17 mouse cellular contexts compared by ENCODE assay signal in genomic region chr17:43557104-43557503, GRCm38 (mm10). TPM values are rescaled to one million over a fixed set of nuclear protein-coding genes. Genes with fewer than 3 reads are reported as not detected.
DNase-seq lines count a peak whose midpoint lies in the region; ATAC-seq and TF ChIP-seq lines count a peak whose summit lies in the region.
"Had no signal": no experiment of that assay in that cellular context is flagged by ENCODE, and none has a peak within 500 bp of the region (broad histone marks: within the 10 kb centered on the region; RNA-seq: fewer than 3 reads in every experiment).

No protein-coding gene starts in this region.

- no peak overlapping the region for H3K9ac ChIP-seq in hindbrain, postnatal 0 days (replicated peaks; ENCODE audit: low read length)
- H3K9ac ChIP-seq in hindbrain, embryonic 12.5 days, result no peak overlapping the region
- H3K9ac ChIP-seq in liver, postnatal 0 days (replicated peaks), result no peak overlapping the region
- H3K9ac ChIP-seq in liver, embryonic 11.5 days (ENCODE audit: low read depth, low read length), result no peak overlapping the region
- H3K9ac ChIP-seq: embryonic facial prominence, embryonic 15.5 days; liver, embryonic 15.5 days had no signal

- TF ChIP-seq CTCF in hindbrain, postnatal 0 days (IDR thresholded peaks at IDR 0.05; ENCODE audit: low read depth), result no peak
- TF ChIP-seq CTCF in liver, postnatal 0 days (IDR thresholded peaks at IDR 0.05; ENCODE audit: low read depth), result no peak
- no peak for TF ChIP-seq CTCF in bone marrow macrophage, adult 2 months (IDR thresholded peaks at IDR 0.05; ENCODE audit: low read depth, low read length)

- no peak for DNase-seq in hindbrain, postnatal 0 days (ENCODE audit: low spot score)
- DNase-seq in liver, postnatal 0 days, result no peak
- DNase-seq in liver, embryonic 11.5 days (ENCODE audit: low spot score), result no peak
- DNase-seq in right cerebral cortex, adult 18-20 months, result no peak

- no peaks in the 10 kb centered on the region for H3K36me3 ChIP-seq in hindbrain, postnatal 0 days (ENCODE audit: insufficient read depth, low read length)
- H3K36me3 ChIP-seq in hindbrain, embryonic 12.5 days, result no peaks in the 10 kb centered on the region
- H3K36me3 ChIP-seq in liver, postnatal 0 days (replicated peaks; ENCODE audit: insufficient read depth, low read length), result no peaks in the 10 kb centered on the region
- no peaks in the 10 kb centered on the region for H3K36me3 ChIP-seq in liver, embryonic 11.5 days (ENCODE audit: control insufficient read depth, insufficient read depth, low read length)
- H3K36me3 ChIP-seq: embryonic facial prominence, embryonic 15.5 days; limb, embryonic 10.5 days; liver, embryonic 15.5 days had no signal

- 48% methylated on average over 4 of the region's 4 CpGs for WGBS in hindbrain, postnatal 0 days
- 70% methylated on average over 4 of the region's 4 CpGs for WGBS in hindbrain, embryonic 12.5 days
- 62% methylated on average over 4 of the region's 4 CpGs for WGBS in liver, postnatal 0 days (ENCODE audit: insufficient replicate concordance)
- 84% methylated on average over 4 of the region's 4 CpGs for WGBS in liver, embryonic 11.5 days

- H3K4me2 ChIP-seq in hindbrain, postnatal 0 days (ENCODE audit: low read depth, low read length), result no peak overlapping the region
- H3K4me2 ChIP-seq in hindbrain, embryonic 12.5 days (replicated peaks), result no peak overlapping the region
- H3K4me2 ChIP-seq in liver, postnatal 0 days (ENCODE audit: low read depth, low read length), result no peak overlapping the region
- no peak overlapping the region for H3K4me2 ChIP-seq in liver, embryonic 11.5 days
- H3K4me2 ChIP-seq: embryonic facial prominence, embryonic 15.5 days; liver, embryonic 15.5 days had no signal

- ATAC-seq in hindbrain, postnatal 0 days, result no peak
- ATAC-seq in hindbrain, embryonic 12.5 days (ENCODE audit: low FRiP score), result no peak
- peak; percentile 20; the same call in 1 of the 2 replicates for ATAC-seq in liver, postnatal 0 days
- no peak for ATAC-seq in liver, embryonic 11.5 days (replicated peaks; ENCODE audit: low FRiP score)
- ATAC-seq in megakaryocyte progenitor cell, adult 5-6 weeks (replicated peaks; ENCODE audit: poor library complexity), result peak; percentile 45

- no peaks in the 10 kb centered on the region for H3K9me3 ChIP-seq in hindbrain, postnatal 0 days (ENCODE audit: low read length)
- no peaks in the 10 kb centered on the region for H3K9me3 ChIP-seq in hindbrain, embryonic 12.5 days (replicated peaks)
- no peaks in the 10 kb centered on the region for H3K9me3 ChIP-seq in liver, postnatal 0 days (ENCODE audit: low read length)
- H3K9me3 ChIP-seq in liver, embryonic 11.5 days (ENCODE audit: control insufficient read depth, low read length), result no peaks in the 10 kb centered on the region
- H3K9me3 ChIP-seq: embryonic facial prominence, embryonic 15.5 days; limb, embryonic 10.5 days; liver, embryonic 15.5 days had no signal

- TF ChIP-seq POLR2A in bone marrow macrophage, adult 2 months (IDR thresholded peaks at IDR 0.05; ENCODE audit: borderline replicate concordance, low read depth, low read length), result no peak

- H3K4me3 ChIP-seq in hindbrain, postnatal 0 days (ENCODE audit: low read length), result no peak overlapping the region
- H3K4me3 ChIP-seq in hindbrain, embryonic 12.5 days, result no peak overlapping the region
- no peak overlapping the region for H3K4me3 ChIP-seq in liver, postnatal 0 days (ENCODE audit: low read depth, low read length)
- H3K4me3 ChIP-seq in liver, embryonic 11.5 days (ENCODE audit: low read depth, low read length), result no peak overlapping the region
- H3K4me3 ChIP-seq in bone marrow macrophage, adult 2 months (ENCODE audit: insufficient read depth, low read length), result no peak overlapping the region
- H3K4me3 ChIP-seq: embryonic facial prominence, embryonic 15.5 days; layer of hippocampus, adult 2 months; limb, embryonic 10.5 days; liver, embryonic 15.5 days had no signal

- H3K27me3 ChIP-seq in hindbrain, postnatal 0 days (ENCODE audit: insufficient read depth, low read length), result no peaks in the 10 kb centered on the region
- no peaks in the 10 kb centered on the region for H3K27me3 ChIP-seq in hindbrain, embryonic 12.5 days
- H3K27me3 ChIP-seq in liver, postnatal 0 days (ENCODE audit: insufficient read depth, low read length), result no peaks in the 10 kb centered on the region
- H3K27me3 ChIP-seq in liver, embryonic 11.5 days (replicated peaks; ENCODE audit: control insufficient read depth, insufficient read depth, low read length), result no peaks in the 10 kb centered on the region
- H3K27me3 ChIP-seq: embryonic facial prominence, embryonic 15.5 days; liver, embryonic 15.5 days had no signal

- H3K4me1 ChIP-seq in hindbrain, postnatal 0 days (ENCODE audit: insufficient read depth, low read length), result no peaks in the 10 kb centered on the region
- peaks cover 3% of the 10 kb centered on the region; the same call in 1 of the 2 replicates for H3K4me1 ChIP-seq in hindbrain, embryonic 12.5 days
- H3K4me1 ChIP-seq in liver, postnatal 0 days (ENCODE audit: insufficient read depth), result peaks cover 6% of the 10 kb centered on the region; the same call in 1 of the 2 replicates
- peaks cover 7% of the 10 kb centered on the region; the same call in 1 of the 2 replicates for H3K4me1 ChIP-seq in liver, embryonic 11.5 days (replicated peaks; ENCODE audit: control insufficient read depth, insufficient read depth, low read length)
- H3K4me1 ChIP-seq in bone marrow macrophage, adult 2 months (ENCODE audit: control insufficient read depth, insufficient read depth, low read length), result peaks cover 34% of the 10 kb centered on the region
- H3K4me1 ChIP-seq: embryonic facial prominence, embryonic 15.5 days; limb, embryonic 10.5 days had no signal

- TF ChIP-seq EP300 in liver, postnatal 0 days (IDR thresholded peaks at IDR 0.05; ENCODE audit: low read depth), result no peak

- H3K27ac ChIP-seq in hindbrain, postnatal 0 days, result peak overlapping the region; percentile 11; the same call in 1 of the 2 replicates
- no peak overlapping the region for H3K27ac ChIP-seq in hindbrain, embryonic 12.5 days
- peak overlapping the region; percentile 84 for H3K27ac ChIP-seq in liver, postnatal 0 days (ENCODE audit: low read depth)
- H3K27ac ChIP-seq in liver, embryonic 11.5 days (ENCODE audit: low read depth, low read length), result no peak overlapping the region
- H3K27ac ChIP-seq in bone marrow macrophage, adult 2 months (ENCODE audit: insufficient read depth, low read depth, low read length), result peak overlapping the region; percentile 87
- H3K27ac ChIP-seq: embryonic facial prominence, embryonic 15.5 days; limb, embryonic 10.5 days; liver, embryonic 15.5 days had no signal

RNA-seq across cellular contexts. Expression of gene Pla2g7, which starts 10.8 kb away (rescaled TPM):
- total RNA-seq in hindbrain, postnatal 0 days (2014; rRNA removed), result 114 and 115 TPM in 2 replicates
- 313 and 342 TPM in 2 replicates for polyA plus RNA-seq in hindbrain, postnatal 0 days (2015; fragmentation: Nextera tagmentation; extraction: Ambion mirVana)
- 19.5 and 21.0 TPM in 2 replicates for polyA plus RNA-seq in hindbrain, embryonic 12.5 days (2016; fragmentation: Nextera tagmentation; extraction: Ambion mirVana)
- polyA plus RNA-seq in liver, postnatal 0 days (2015; fragmentation: Nextera tagmentation; extraction: Ambion mirVana), result 57.0 and 61.4 TPM in 2 replicates
- polyA plus RNA-seq in liver, embryonic 11.5 days (2014; fragmentation: Nextera tagmentation; extraction: Ambion mirVana), result 3.1 and 3.7 TPM in 2 replicates
- 945 and 975 TPM in 2 replicates for polyA plus RNA-seq in bone marrow macrophage, adult 2 months (2012; ENCODE audit: insufficient read depth, insufficient read length, missing spikeins)
- 1.3 and 2.0 TPM in 2 replicates for total RNA-seq in megakaryocyte progenitor cell, adult 5-6 weeks (2015)
- total RNA-seq in megakaryocyte progenitor cell, adult 5-6 weeks (2017), result 0.88 and 3.2 TPM in 2 replicates

RNA-seq across cellular contexts. Expression of gene Ankrd66, which starts 13.7 kb away (rescaled TPM):
- 0.10 TPM in 1 of 2 replicates, not detected in the other for total RNA-seq in hindbrain, postnatal 0 days (2014; rRNA removed)
- polyA plus RNA-seq in hindbrain, postnatal 0 days (2015; fragmentation: Nextera tagmentation; extraction: Ambion mirVana), result 1.2 and 1.9 TPM in 2 replicates
- polyA plus RNA-seq in hindbrain, embryonic 12.5 days (2016; fragmentation: Nextera tagmentation; extraction: Ambion mirVana), result 0.85 and 1.3 TPM in 2 replicates
- polyA plus RNA-seq in liver, postnatal 0 days (2015; fragmentation: Nextera tagmentation; extraction: Ambion mirVana), result 0.11 and 0.23 TPM in 2 replicates
- polyA plus RNA-seq in liver, embryonic 11.5 days (2014; fragmentation: Nextera tagmentation; extraction: Ambion mirVana), result 0.14 TPM in 1 of 2 replicates, not detected in the other
- 9.4 and 9.9 TPM in 2 replicates for polyA plus RNA-seq in bone marrow macrophage, adult 2 months (2012; ENCODE audit: insufficient read depth, insufficient read length, missing spikeins)
- total RNA-seq in megakaryocyte progenitor cell, adult 5-6 weeks (2015), result not detected in 2 replicates
- not detected in 2 replicates for total RNA-seq in megakaryocyte progenitor cell, adult 5-6 weeks (2017)
- total RNA-seq: adrenal gland, postnatal 4 days; ES-E14; heart, adult 8-10 months had no signal
- polyA plus RNA-seq: forebrain, embryonic 11.5 days; heart, postnatal 0 days; liver, embryonic 15.5 days had no signal

RNA-seq across cellular contexts. Expression of gene Mep1a, which starts 54.5 kb away (rescaled TPM):
- 0.43 TPM in 1 of 2 replicates, not detected in the other for total RNA-seq in hindbrain, postnatal 0 days (2014; rRNA removed)
- 0.13 and 0.15 TPM in 2 replicates for polyA plus RNA-seq in hindbrain, postnatal 0 days (2015; fragmentation: Nextera tagmentation; extraction: Ambion mirVana)
- polyA plus RNA-seq in hindbrain, embryonic 12.5 days (2016; fragmentation: Nextera tagmentation; extraction: Ambion mirVana), result not detected in 2 replicates
- polyA plus RNA-seq in liver, postnatal 0 days (2015; fragmentation: Nextera tagmentation; extraction: Ambion mirVana), result 0.06 TPM in 1 of 2 replicates, not detected in the other
- not detected in 2 replicates for polyA plus RNA-seq in liver, embryonic 11.5 days (2014; fragmentation: Nextera tagmentation; extraction: Ambion mirVana)
- polyA plus RNA-seq in bone marrow macrophage, adult 2 months (2012; ENCODE audit: insufficient read depth, insufficient read length, missing spikeins), result not detected in 2 replicates
- not detected in 2 replicates for total RNA-seq in megakaryocyte progenitor cell, adult 5-6 weeks (2015)
- not detected in 2 replicates for total RNA-seq in megakaryocyte progenitor cell, adult 5-6 weeks (2017)
- total RNA-seq: ES-E14; heart, adult 8-10 months; layer of hippocampus, adult 2 months had no signal
- polyA plus RNA-seq: forebrain, embryonic 11.5 days; heart, postnatal 0 days; hindbrain, embryonic 11.5 days; limb, embryonic 10.5 days had no signal

Comparison
In these comparisons a context has a peak if more than half of its experiments do, and no peak if none do; other contexts are left out.
1. ATAC-seq: peak in liver, postnatal 0 days (single experiment) and megakaryocyte progenitor cell, adult 5-6 weeks (single experiment); none in hindbrain, postnatal 0 days (single experiment), hindbrain, embryonic 12.5 days (single experiment) and liver, embryonic 11.5 days (single experiment).
2. H3K27ac ChIP-seq: peak in hindbrain, postnatal 0 days (single experiment), liver, postnatal 0 days (single experiment) and bone marrow macrophage, adult 2 months (single experiment); none in hindbrain, embryonic 12.5 days (single experiment) and liver, embryonic 11.5 days (single experiment).